Mouse (Mus musculus) hindbrain, postnatal 0 days (tissue): ENCODE data around the gene Arrdc5. TPM values are rescaled to one million over a fixed set of nuclear protein-coding genes. Genes with fewer than 3 reads are reported as not detected.

Source experiments
- ATAC-seq: fragments of 200-750 bp; cut with Nextera tagmentation; 2 replicates; pipeline ENCODE4 v1.8.0; 2017; ENCODE audit warnings: mild to moderate bottlenecking, moderate TSS enrichment, moderate library complexity
- DNase-seq: peaks from one replicate; pipeline ENCODE4 v3.0.0-alpha.2; 2015; ENCODE audit warnings: low spot score
- H3K27ac ChIP-seq: fragments of 300-500 bp; sonication (generic); 2 replicates; pipeline ENCODE4 v1.5.1; 2014; ENCODE audit warnings: mild to moderate bottlenecking
- H3K27me3 ChIP-seq: fragments of 300-500 bp; sonication (generic); 2 replicates; pipeline ENCODE4 v1.6.1; 2014; ENCODE audit warnings: low read length, mixed read lengths; ENCODE audit not compliant: insufficient read depth
- H3K36me3 ChIP-seq: fragments of 300-500 bp; sonication (generic); 2 replicates; pipeline ENCODE4 v1.6.1; 2014; ENCODE audit warnings: low read length, mixed read lengths; ENCODE audit not compliant: insufficient read depth
- H3K4me1 ChIP-seq: fragments of 300-500 bp; sonication (generic); 2 replicates; pipeline ENCODE4 v1.6.1; 2014; ENCODE audit warnings: antibody characterized with exemption, low read length, mixed read lengths; ENCODE audit not compliant: insufficient read depth
- H3K4me2 ChIP-seq: fragments of 300-500 bp; sonication (generic); 2 replicates; pipeline ENCODE4 v1.6.1; 2014; ENCODE audit warnings: low read depth, mild to moderate bottlenecking, low read length, moderate library complexity, mixed read lengths
- H3K4me3 ChIP-seq: fragments of 300-500 bp; sonication (generic); 2 replicates; pipeline ENCODE4 v1.5.1; 2014; ENCODE audit warnings: low read length
- H3K9ac ChIP-seq: fragments of 300-500 bp; sonication (generic); replicated peaks from 2 replicates; pipeline ENCODE4 v1.6.1; 2014; ENCODE audit warnings: mild to moderate bottlenecking, low read length, moderate library complexity, mixed read lengths
- H3K9me3 ChIP-seq: fragments of 300-500 bp; sonication (generic); 2 replicates; pipeline ENCODE4 v1.6.1; 2016; ENCODE audit warnings: low read length, mixed read lengths
- CTCF ChIP-seq: IDR thresholded peaks from 2 replicates; pipeline ENCODE4 v1.5.1; 2016; ENCODE audit warnings: antibody characterized with exemption, control low read depth, low read depth
- WGBS: fragments of 180-500 bp; shearing (Covaris S2); extraction: QIAGEN DNeasy Blood & Tissue Kit; methylation state at CpG from one replicate; pipeline ENCODE4 v1.1.7; 2014; 5-methylcytosine and 5-hydroxymethylcytosine counted together
- polyA plus RNA-seq: library from polyadenylated mRNA; unstranded; fragments of >200 nt; fragmentation: Nextera tagmentation; extraction: Ambion mirVana; gene quantifications from 2 replicates; pipeline ENCODE4 v1.2.1, GENCODE M21; 2015
- total RNA-seq: library from RNA; depleted of rRNA; stranded (reverse); fragments of >200 nt; gene quantifications from 2 replicates; pipeline ENCODE4 v1.2.3, GENCODE M21; 2014; rRNA removed

Gene Arrdc5
- total and polyA plus RNA-seq, 2 experiments from 2014 or later: not detected

DNA sequence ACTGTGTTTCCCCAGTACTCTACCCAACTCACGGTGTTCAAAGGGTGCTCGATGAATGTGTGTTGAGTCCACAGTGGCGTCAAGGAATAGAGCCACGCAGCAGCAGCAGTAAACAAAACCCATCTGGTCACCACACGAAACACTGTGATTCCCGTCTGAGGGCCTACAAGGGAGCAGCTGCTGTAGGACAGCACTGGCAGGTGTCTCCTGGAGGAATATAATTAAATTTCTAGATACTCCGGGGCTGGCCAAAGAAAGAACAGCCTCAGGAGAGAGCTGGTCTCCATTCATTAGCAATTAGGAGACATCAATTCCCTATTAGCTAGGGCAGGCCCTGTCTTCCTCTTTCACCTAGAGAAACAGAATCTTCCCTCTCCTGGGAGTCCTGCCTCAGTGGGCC is 54.5 kb downstream of the Arrdc5 start:
- Histone ChIP-seq H3K27ac (no peak overlapping the region), H3K27me3 (no peaks in the 10 kb centered on the region), H3K9me3 (no peaks in the 10 kb centered on the region), H3K4me2 (no peak overlapping the region), H3K4me1 (peaks cover 3% of the 10 kb centered on the region; the same call in 1 of the 2 replicates), H3K36me3 (no peaks in the 10 kb centered on the region), H3K9ac (no peak overlapping the region), H3K4me3 (no peak overlapping the region)
- TF ChIP-seq CTCF: no peak
- no peak for DNase-seq
- 46% methylated on average over 7 of the region's 7 CpGs for WGBS
- no peak for ATAC-seq

Other genes starting within 250 kb of the Arrdc5 start
- 92.0 and 111 TPM in 2 replicates for gene Ubxn6, start 225.3 kb downstream of the Arrdc5 start, total RNA-seq
- gene Ubxn6, start 225.3 kb downstream of the Arrdc5 start, polyA plus RNA-seq: 75.2 and 77.7 TPM in 2 replicates
- 57.5 and 70.0 TPM in 2 replicates for gene Hdgfl2, start 220.7 kb downstream of the Arrdc5 start, total RNA-seq
- gene Hdgfl2, start 220.7 kb downstream of the Arrdc5 start, polyA plus RNA-seq: 109 and 119 TPM in 2 replicates
- 0.61 and 0.99 TPM in 2 replicates for gene Plin4, start 190.5 kb downstream of the Arrdc5 start, total RNA-seq
- gene Plin4, start 190.5 kb downstream of the Arrdc5 start, polyA plus RNA-seq: 0.08 and 0.11 TPM in 2 replicates
- 2.2 and 3.3 TPM in 2 replicates for gene Plin5, start 182.7 kb downstream of the Arrdc5 start, total RNA-seq
- gene Plin5, start 182.7 kb downstream of the Arrdc5 start, polyA plus RNA-seq: 4.1 and 4.4 TPM in 2 replicates
- 0.21 TPM in 1 of 2 replicates, not detected in the other for gene Lrg1, start 178.3 kb downstream of the Arrdc5 start, total RNA-seq
- gene Lrg1, start 178.3 kb downstream of the Arrdc5 start, polyA plus RNA-seq: 0.90 and 0.95 TPM in 2 replicates
- gene Sema6b, start 159.9 kb downstream of the Arrdc5 start, total RNA-seq: 91.6 and 97.5 TPM in 2 replicates
- gene Sema6b, start 159.9 kb downstream of the Arrdc5 start, polyA plus RNA-seq: 12.9 and 13.2 TPM in 2 replicates
- 14.4 and 17.8 TPM in 2 replicates for gene Tnfaip8l1, start 137.8 kb downstream of the Arrdc5 start, total RNA-seq
- gene Tnfaip8l1, start 137.8 kb downstream of the Arrdc5 start, polyA plus RNA-seq: 6.9 and 7.1 TPM in 2 replicates
- gene Mydgf, start 116.4 kb downstream of the Arrdc5 start, total RNA-seq: 58.1 and 59.0 TPM in 2 replicates
- 86.6 and 86.9 TPM in 2 replicates for gene Mydgf, start 116.4 kb downstream of the Arrdc5 start, polyA plus RNA-seq
- gene Dpp9, start 81.4 kb downstream of the Arrdc5 start, total RNA-seq: 30.3 and 31.3 TPM in 2 replicates
- 18.9 and 19.0 TPM in 2 replicates for gene Dpp9, start 81.4 kb downstream of the Arrdc5 start, polyA plus RNA-seq
- gene Fem1a, start 43.5 kb downstream of the Arrdc5 start, total RNA-seq: 47.0 and 49.2 TPM in 2 replicates
- gene Fem1a, start 43.5 kb downstream of the Arrdc5 start, polyA plus RNA-seq: 15.1 and 15.7 TPM in 2 replicates
- 3.1 and 3.4 TPM in 2 replicates for gene Ticam1, start 23.5 kb downstream of the Arrdc5 start, total RNA-seq
- 1.2 and 1.3 TPM in 2 replicates for gene Ticam1, start 23.5 kb downstream of the Arrdc5 start, polyA plus RNA-seq
- gene Plin3, start 7.4 kb downstream of the Arrdc5 start, total RNA-seq: 12.4 and 13.9 TPM in 2 replicates
- 16.0 and 17.0 TPM in 2 replicates for gene Plin3, start 7.4 kb downstream of the Arrdc5 start, polyA plus RNA-seq
- 28.2 and 31.4 TPM in 2 replicates for gene Uhrf1, start 3.0 kb upstream of the Arrdc5 start, total RNA-seq
- 18.8 and 20.5 TPM in 2 replicates for gene Uhrf1, start 3.0 kb upstream of the Arrdc5 start, polyA plus RNA-seq
- 137 and 144 TPM in 2 replicates for gene Kdm4b, start 25.8 kb upstream of the Arrdc5 start, total RNA-seq
- 42.5 and 42.6 TPM in 2 replicates for gene Kdm4b, start 25.8 kb upstream of the Arrdc5 start, polyA plus RNA-seq
- 869 and 913 TPM in 2 replicates for gene Ptprs, start 176.2 kb upstream of the Arrdc5 start, total RNA-seq
- gene Ptprs, start 176.2 kb upstream of the Arrdc5 start, polyA plus RNA-seq: 196 and 198 TPM in 2 replicates
- gene Znrf4, start 212.1 kb upstream of the Arrdc5 start, total RNA-seq: not detected in 2 replicates
- not detected in 2 replicates for gene Znrf4, start 212.1 kb upstream of the Arrdc5 start, polyA plus RNA-seq